In genomic region chr4:62700426-62700825, GRCm38 (mm10) we compare ENCODE assay signal across 9 mouse cellular contexts.
A peak's percentile ranks its signal among the peaks of the same experiment; 100 is the strongest.
DNase-seq lines count a peak whose midpoint lies in the region; ATAC-seq and TF ChIP-seq lines count a peak whose summit lies in the region.
"Had no signal": no experiment of that assay in that cellular context is flagged by ENCODE, and none has a peak within 500 bp of the region (broad histone marks: within the 10 kb centered on the region; RNA-seq: fewer than 3 reads in every experiment).

No protein-coding gene starts in this region.

- no peak for DNase-seq in kidney, postnatal 0 days (ENCODE audit: low spot score)
- no peak for DNase-seq in kidney, adult 18-20 months
- DNase-seq in embryonic facial prominence, embryonic 10.5 days (ENCODE audit: low spot score): no peak
- DNase-seq in heart, postnatal 0 days (ENCODE audit: low spot score): no peak
- DNase-seq in spleen, postnatal 10 days (ENCODE audit: low spot score in 2 of 2): no peak
- no peak for DNase-seq in ovary, adult 18-20 months (ENCODE audit: low spot score)
- DNase-seq in ovary, postnatal 14 days (ENCODE audit: low spot score): no peak

- peak overlapping the region; percentile 53 for H3K9ac ChIP-seq in kidney, postnatal 0 days (ENCODE audit: low read depth, low read length)
- H3K9ac ChIP-seq in heart, postnatal 0 days (replicated peaks; ENCODE audit: low read depth, low read length): peak overlapping the region; percentile 60

- peak overlapping the region; percentile 73 for H3K27ac ChIP-seq in kidney, postnatal 0 days
- H3K27ac ChIP-seq in embryonic facial prominence, embryonic 10.5 days (replicated peaks): peak overlapping the region; percentile 80
- H3K27ac ChIP-seq in heart, postnatal 0 days (ENCODE audit: low read depth): peak overlapping the region; percentile 55
- no peak overlapping the region for H3K27ac ChIP-seq in macrophage

- WGBS in kidney, postnatal 0 days: 44% methylated on average over 5 of the region's 5 CpGs
- 68% methylated on average over 5 of the region's 5 CpGs for WGBS in embryonic facial prominence, embryonic 10.5 days
- WGBS in heart, postnatal 0 days: 13% methylated on average over 5 of the region's 5 CpGs
- WGBS in macrophage (ENCODE audit: missing documents): 92% methylated on average over 5 of the region's 5 CpGs

- peaks cover 30% of the 10 kb centered on the region for H3K4me1 ChIP-seq in kidney, postnatal 0 days (replicated peaks; ENCODE audit: insufficient read depth, low read length)
- peaks cover 55% of the 10 kb centered on the region for H3K4me1 ChIP-seq in embryonic facial prominence, embryonic 10.5 days
- peaks cover 27% of the 10 kb centered on the region; the same call in 1 of the 2 replicates for H3K4me1 ChIP-seq in heart, postnatal 0 days (ENCODE audit: control insufficient read depth, insufficient read depth)

- no peaks in the 10 kb centered on the region for H3K9me3 ChIP-seq in kidney, postnatal 0 days (replicated peaks; ENCODE audit: low read length)
- no peaks in the 10 kb centered on the region for H3K9me3 ChIP-seq in embryonic facial prominence, embryonic 10.5 days
- no peaks in the 10 kb centered on the region for H3K9me3 ChIP-seq in heart, postnatal 0 days (replicated peaks; ENCODE audit: control insufficient read depth, low read length)

- H3K79me2 ChIP-seq in macrophage (ENCODE audit: inconsistent target): peaks cover 25% of the 10 kb centered on the region; the same call in 1 of the 2 replicates

- no peak for ATAC-seq in kidney, postnatal 0 days (replicated peaks; ENCODE audit: low FRiP score, low read depth)
- ATAC-seq in heart, postnatal 0 days (ENCODE audit: insufficient read depth, low read depth): no peak

- peaks cover 16% of the 10 kb centered on the region for H3K36me3 ChIP-seq in kidney, postnatal 0 days (ENCODE audit: insufficient read depth, low read length)
- H3K36me3 ChIP-seq in embryonic facial prominence, embryonic 10.5 days (replicated peaks): peaks cover 63% of the 10 kb centered on the region
- peaks cover 30% of the 10 kb centered on the region for H3K36me3 ChIP-seq in heart, postnatal 0 days (replicated peaks; ENCODE audit: control insufficient read depth, insufficient read depth, low read length)
- peaks cover 15% of the 10 kb centered on the region; the same call in 1 of the 2 replicates for H3K36me3 ChIP-seq in macrophage (ENCODE audit: inconsistent target)

- no peaks in the 10 kb centered on the region for H3K27me3 ChIP-seq in kidney, postnatal 0 days (ENCODE audit: insufficient read depth, low read length)
- no peaks in the 10 kb centered on the region for H3K27me3 ChIP-seq in embryonic facial prominence, embryonic 10.5 days (replicated peaks; ENCODE audit: low read depth, poor library complexity, severe bottlenecking)
- H3K27me3 ChIP-seq in heart, postnatal 0 days (ENCODE audit: control insufficient read depth, insufficient read depth, low read length): no peaks in the 10 kb centered on the region

- H3K4me2 ChIP-seq in kidney, postnatal 0 days (ENCODE audit: low read length): peak overlapping the region; percentile 64
- peak overlapping the region; percentile 75 for H3K4me2 ChIP-seq in heart, postnatal 0 days (ENCODE audit: low read depth, low read length)

- no peak for TF ChIP-seq EP300 in heart, postnatal 0 days (IDR thresholded peaks at IDR 0.05; ENCODE audit: low read depth)

- H3K4me3 ChIP-seq in kidney, postnatal 0 days (replicated peaks; ENCODE audit: low read depth, low read length): peak overlapping the region; percentile 41
- peak overlapping the region; percentile 50 for H3K4me3 ChIP-seq in embryonic facial prominence, embryonic 10.5 days
- H3K4me3 ChIP-seq in heart, postnatal 0 days (ENCODE audit: low read depth, low read length): peak overlapping the region; percentile 58
- peak overlapping the region; percentile 37; the same call in 1 of the 2 replicates for H3K4me3 ChIP-seq in macrophage (ENCODE audit: inconsistent target)
- H3K4me3 ChIP-seq: erythroblast, embryonic 14.5 days had no signal

- no peak for TF ChIP-seq CTCF in kidney, postnatal 0 days (IDR thresholded peaks at IDR 0.05; ENCODE audit: low read depth)
- no peak for TF ChIP-seq CTCF in heart, postnatal 0 days (IDR thresholded peaks at IDR 0.05; ENCODE audit: low read depth)
